Mouse (Mus musculus): ENCODE data around the gene Rsph10b. TPM values are rescaled to one million over a fixed set of nuclear protein-coding genes. Genes with fewer than 3 reads are reported as not detected.

Rsph10b gene
- polyA plus RNA-seq, 1 experiment from 2014 or later, result 5.4 TPM

- peak overlapping the region; percentile 74 for H3K4me2 ChIP-seq (ENCODE audit: low read length)
- WGBS, result 4% methylated on average over 9 of the region's 9 CpGs
- ATAC-seq, result no peak
Observed at GRCm38 (mm10) chr5:143908926-143909325, 23.9 kb upstream of the Rsph10b start.

DNA sequence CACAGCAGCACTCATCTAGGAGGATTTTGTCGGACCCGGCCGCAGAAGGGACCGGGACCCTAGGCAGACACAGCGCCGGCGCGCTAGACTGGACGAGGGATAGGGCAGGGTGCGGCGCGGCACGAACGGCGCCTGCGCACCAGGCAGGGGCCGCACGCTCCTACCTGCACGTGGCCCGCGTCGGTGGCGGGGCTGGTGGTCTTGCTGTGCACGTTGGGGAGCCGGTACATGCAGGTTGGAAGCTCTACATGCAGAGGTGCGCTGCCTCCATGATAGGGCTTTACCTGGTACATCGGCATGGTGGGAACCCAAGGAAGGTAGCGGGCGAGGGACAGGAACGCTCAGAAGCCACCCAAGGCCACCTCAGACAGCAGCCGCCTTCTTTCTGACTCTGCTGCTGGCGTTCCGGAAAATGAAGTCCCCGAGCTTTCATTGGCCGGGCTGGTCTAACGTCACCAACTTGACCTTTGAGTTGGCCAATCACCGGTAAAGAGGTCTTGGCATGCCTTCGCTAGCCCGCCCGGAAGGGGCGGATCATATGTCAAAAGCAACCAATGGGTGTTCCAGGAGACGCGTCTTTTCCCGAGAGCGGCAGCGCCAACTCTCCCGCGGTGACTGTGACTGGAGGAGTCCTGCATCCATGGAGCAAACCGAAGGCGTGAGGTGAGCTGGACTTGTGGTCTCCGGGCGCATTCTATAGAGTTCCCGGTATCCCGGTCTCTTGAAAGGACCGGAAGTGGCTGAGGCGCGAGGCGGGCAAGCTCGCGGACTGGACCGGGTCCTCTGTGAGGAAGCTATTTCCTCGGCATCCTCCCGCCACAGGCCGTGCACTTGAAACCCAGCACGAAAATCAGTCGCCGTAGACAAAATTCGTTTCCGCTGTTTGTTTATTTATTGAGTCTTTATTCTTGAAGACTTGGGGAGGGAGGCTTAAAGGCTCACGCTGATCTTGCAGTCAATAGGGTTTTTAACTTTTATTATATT, 23.1 kb upstream of the Rsph10b start, which contains the start of the genes Aimp2 and Pms2:
Gene Aimp2, minus strand, starts transcription at position 431 of the 984 bp plus-strand sequence.
Gene Pms2, plus strand, starts transcription at position 548 of the 984 bp plus-strand sequence.
- Histone ChIP-seq H3K9ac (ENCODE audit: low read depth, low read length) (peak within 1 kb of the TSS; percentile 73), H3K4me3 (ENCODE audit: low read length) (peak within 1 kb of the TSS; percentile 81), H3K4me1 (ENCODE audit: control insufficient read depth, insufficient read depth, low read depth, low read length) (peaks cover 24% of the 10 kb centered on the region), H3K27me3 (replicated peaks; ENCODE audit: control insufficient read depth, insufficient read depth, low read length) (no peaks in the 10 kb centered on the region), H3K36me3 (ENCODE audit: control insufficient read depth, insufficient read depth, low read length) (peaks cover 4% of the 10 kb centered on the region; the same call in 1 of the 2 replicates), H3K4me2 (ENCODE audit: low read length) (peak within 1 kb of the TSS; percentile 85), H3K27ac (ENCODE audit: low read depth, low read length) (peak within 1 kb of the TSS; percentile 88), H3K9me3 (ENCODE audit: control insufficient read depth, low read length) (no peaks in the 10 kb centered on the region)
- ATAC-seq, result peak; percentile 99
- under 1% methylated on average over 69 of the region's 70 CpGs for WGBS

More at GRCm38 (mm10) chr5:143908926-143909325, 23.9 kb upstream of the Rsph10b start:
- H3K27ac ChIP-seq (ENCODE audit: low read depth, low read length), result peak overlapping the region; percentile 88; the same call in 1 of the 2 replicates
- peak overlapping the region; percentile 65 for H3K9ac ChIP-seq (ENCODE audit: low read depth, low read length)
- no peaks in the 10 kb centered on the region for H3K27me3 ChIP-seq (replicated peaks; ENCODE audit: control insufficient read depth, insufficient read depth, low read length)
- H3K9me3 ChIP-seq (ENCODE audit: control insufficient read depth, low read length), result no peaks in the 10 kb centered on the region
- peaks cover 10% of the 10 kb centered on the region for H3K36me3 ChIP-seq (ENCODE audit: control insufficient read depth, insufficient read depth, low read length)
- peaks cover 24% of the 10 kb centered on the region for H3K4me1 ChIP-seq (ENCODE audit: control insufficient read depth, insufficient read depth, low read depth, low read length)
- peak overlapping the region; percentile 81 for H3K4me3 ChIP-seq (ENCODE audit: low read length)

DNA sequence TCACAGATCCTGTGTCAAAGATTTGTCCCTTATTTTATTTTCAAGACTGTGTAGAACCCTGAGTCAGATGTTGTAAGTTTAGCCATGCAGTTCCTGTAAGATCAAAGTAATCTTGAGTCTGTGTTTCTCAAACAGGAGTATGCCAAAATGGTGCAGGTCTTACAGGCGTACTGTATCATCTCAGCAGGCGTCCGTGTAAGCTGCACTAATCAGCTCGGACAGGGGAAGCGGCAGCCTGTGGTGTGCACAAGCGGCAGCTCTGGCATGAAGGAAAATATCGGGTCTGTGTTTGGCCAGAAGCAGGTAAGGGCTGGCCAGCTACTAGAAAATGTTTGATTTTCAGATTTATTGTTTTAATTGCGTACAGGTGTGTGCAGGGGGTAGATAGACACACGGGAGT, 16.6 kb upstream of the Rsph10b start:
- no peak overlapping the region for H3K4me2 ChIP-seq (ENCODE audit: low read length)
- no peak overlapping the region for H3K27ac ChIP-seq (ENCODE audit: low read depth, low read length)
- 90% methylated on average over 9 of the region's 9 CpGs for WGBS
- ATAC-seq, result no peak
- H3K4me1 ChIP-seq (ENCODE audit: control insufficient read depth, insufficient read depth, low read depth, low read length), result peaks cover under 1% of the 10 kb centered on the region; the same call in 1 of the 2 replicates
- H3K9ac ChIP-seq (ENCODE audit: low read depth, low read length), result no peak overlapping the region
- no peaks in the 10 kb centered on the region for H3K27me3 ChIP-seq (replicated peaks; ENCODE audit: control insufficient read depth, insufficient read depth, low read length)
- peaks cover 22% of the 10 kb centered on the region for H3K36me3 ChIP-seq (ENCODE audit: control insufficient read depth, insufficient read depth, low read length)
- H3K4me3 ChIP-seq (ENCODE audit: low read length), result no peak overlapping the region
- H3K9me3 ChIP-seq (ENCODE audit: control insufficient read depth, low read length), result no peaks in the 10 kb centered on the region

GRCm38 (mm10) chr5:143917418-143917817, 15.4 kb upstream of the Rsph10b start:
- H3K36me3 ChIP-seq (ENCODE audit: control insufficient read depth, insufficient read depth, low read length), result peaks cover 23% of the 10 kb centered on the region
- no peaks in the 10 kb centered on the region for H3K4me1 ChIP-seq (ENCODE audit: control insufficient read depth, insufficient read depth, low read depth, low read length)
- H3K9me3 ChIP-seq (ENCODE audit: control insufficient read depth, low read length), result no peaks in the 10 kb centered on the region
- H3K27me3 ChIP-seq (replicated peaks; ENCODE audit: control insufficient read depth, insufficient read depth, low read length), result no peaks in the 10 kb centered on the region
- no peak overlapping the region for H3K9ac ChIP-seq (ENCODE audit: low read depth, low read length)
- no peak overlapping the region for H3K4me3 ChIP-seq (ENCODE audit: low read length)
- no peak overlapping the region for H3K27ac ChIP-seq (ENCODE audit: low read depth, low read length)
- WGBS, result 51% methylated on average over 5 of the region's 5 CpGs
- H3K4me2 ChIP-seq (ENCODE audit: low read length), result no peak overlapping the region
- ATAC-seq, result no peak

GRCm38 (mm10) chr5:143918120-143918519, 14.7 kb upstream of the Rsph10b start:
- Histone ChIP-seq H3K27ac (ENCODE audit: low read depth, low read length) (no peak overlapping the region), H3K4me1 (ENCODE audit: control insufficient read depth, insufficient read depth, low read depth, low read length) (no peaks in the 10 kb centered on the region), H3K36me3 (ENCODE audit: control insufficient read depth, insufficient read depth, low read length) (peaks cover 25% of the 10 kb centered on the region), H3K4me2 (ENCODE audit: low read length) (no peak overlapping the region), H3K9me3 (ENCODE audit: control insufficient read depth, low read length) (no peaks in the 10 kb centered on the region), H3K27me3 (replicated peaks; ENCODE audit: control insufficient read depth, insufficient read depth, low read length) (no peaks in the 10 kb centered on the region), H3K4me3 (ENCODE audit: low read length) (no peak overlapping the region), H3K9ac (ENCODE audit: low read depth, low read length) (no peak overlapping the region)
- ATAC-seq, result no peak
- 99% methylated on average over 3 of the region's 3 CpGs for WGBS

GRCm38 (mm10) chr5:143924781-143925452, 7.9 kb upstream of the Rsph10b start:
- no peak for ATAC-seq
- Histone ChIP-seq H3K9ac (ENCODE audit: low read depth, low read length) (no peak overlapping the region), H3K4me1 (ENCODE audit: control insufficient read depth, insufficient read depth, low read depth, low read length) (no peaks in the 10 kb centered on the region), H3K36me3 (ENCODE audit: control insufficient read depth, insufficient read depth, low read length) (peaks cover 38% of the 10 kb centered on the region), H3K4me2 (ENCODE audit: low read length) (no peak overlapping the region), H3K27me3 (replicated peaks; ENCODE audit: control insufficient read depth, insufficient read depth, low read length) (no peaks in the 10 kb centered on the region), H3K4me3 (ENCODE audit: low read length) (no peak overlapping the region), H3K9me3 (ENCODE audit: control insufficient read depth, low read length) (no peaks in the 10 kb centered on the region), H3K27ac (ENCODE audit: low read depth, low read length) (no peak overlapping the region)
- WGBS, result 95% methylated on average over 6 of the region's 6 CpGs

DNA sequence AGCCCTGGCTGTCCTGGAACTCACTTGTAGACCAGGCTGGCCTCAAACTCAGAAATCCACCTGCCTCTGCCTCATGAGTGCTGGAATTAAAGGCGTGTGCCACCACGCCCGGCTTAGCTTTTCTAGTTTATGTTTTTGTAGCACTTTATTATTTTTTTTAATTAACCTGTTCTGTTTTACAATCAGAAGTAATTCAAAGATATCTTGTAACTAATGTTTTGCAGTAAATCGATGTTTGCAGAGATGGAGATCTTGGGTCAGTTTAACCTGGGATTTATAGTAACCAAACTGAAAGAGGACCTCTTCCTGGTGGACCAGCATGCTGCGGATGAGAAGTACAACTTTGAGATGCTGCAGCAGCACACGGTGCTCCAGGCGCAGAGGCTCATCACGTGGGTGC, 5.0 kb upstream of the Rsph10b start, which contains the start of gene Gm42421:
Gene Gm42421, plus strand, starts transcription at position 301 of the 400 bp plus-strand sequence.
- peaks cover 40% of the 10 kb centered on the region for H3K36me3 ChIP-seq (ENCODE audit: control insufficient read depth, insufficient read depth, low read length)
- 96% methylated on average over 8 of the region's 8 CpGs for WGBS

DNA sequence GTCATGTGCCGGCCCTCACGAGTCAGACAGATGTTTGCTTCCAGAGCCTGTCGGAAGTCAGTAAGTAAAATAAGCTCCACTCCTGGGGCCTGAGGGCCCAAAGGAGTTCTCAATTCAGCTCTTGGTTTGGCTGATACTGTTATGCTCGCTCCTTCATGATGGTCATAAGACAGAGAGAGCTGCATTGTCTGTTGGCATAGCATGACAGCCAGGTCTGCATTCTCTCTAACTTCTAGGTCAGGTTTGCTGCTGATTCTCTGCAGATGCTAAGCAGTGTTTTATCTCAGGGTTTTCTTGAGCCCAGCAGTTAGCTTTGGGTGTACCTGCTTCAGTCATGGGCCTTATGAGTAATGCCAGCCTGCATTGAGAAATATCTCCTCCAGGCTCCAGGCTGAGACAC, 3.5 kb upstream of the Rsph10b start:
- no peak overlapping the region for H3K4me3 ChIP-seq (ENCODE audit: low read length)
- H3K36me3 ChIP-seq (ENCODE audit: control insufficient read depth, insufficient read depth, low read length), result peaks cover 35% of the 10 kb centered on the region
- H3K4me1 ChIP-seq (ENCODE audit: control insufficient read depth, insufficient read depth, low read depth, low read length), result no peaks in the 10 kb centered on the region
- 95% methylated on average over 4 of the region's 4 CpGs for WGBS
- H3K27ac ChIP-seq (ENCODE audit: low read depth, low read length), result no peak overlapping the region
- H3K27me3 ChIP-seq (replicated peaks; ENCODE audit: control insufficient read depth, insufficient read depth, low read length), result no peaks in the 10 kb centered on the region
- no peaks in the 10 kb centered on the region for H3K9me3 ChIP-seq (ENCODE audit: control insufficient read depth, low read length)
- no peak overlapping the region for H3K9ac ChIP-seq (ENCODE audit: low read depth, low read length)
- ATAC-seq, result no peak
- no peak overlapping the region for H3K4me2 ChIP-seq (ENCODE audit: low read length)

More for the DNA sequence above, 5.0 kb upstream of the Rsph10b start, which contains the start of gene Gm42421:
- Histone ChIP-seq H3K4me2 (ENCODE audit: low read length) (no peak within 1 kb of the TSS), H3K9ac (ENCODE audit: low read depth, low read length) (no peak within 1 kb of the TSS), H3K27me3 (replicated peaks; ENCODE audit: control insufficient read depth, insufficient read depth, low read length) (no peaks in the 10 kb centered on the region), H3K9me3 (ENCODE audit: control insufficient read depth, low read length) (no peaks in the 10 kb centered on the region), H3K27ac (ENCODE audit: low read depth, low read length) (no peak within 1 kb of the TSS), H3K4me1 (ENCODE audit: control insufficient read depth, insufficient read depth, low read depth, low read length) (no peaks in the 10 kb centered on the region), H3K4me3 (ENCODE audit: low read length) (no peak within 1 kb of the TSS)
- ATAC-seq, result no peak

DNA sequence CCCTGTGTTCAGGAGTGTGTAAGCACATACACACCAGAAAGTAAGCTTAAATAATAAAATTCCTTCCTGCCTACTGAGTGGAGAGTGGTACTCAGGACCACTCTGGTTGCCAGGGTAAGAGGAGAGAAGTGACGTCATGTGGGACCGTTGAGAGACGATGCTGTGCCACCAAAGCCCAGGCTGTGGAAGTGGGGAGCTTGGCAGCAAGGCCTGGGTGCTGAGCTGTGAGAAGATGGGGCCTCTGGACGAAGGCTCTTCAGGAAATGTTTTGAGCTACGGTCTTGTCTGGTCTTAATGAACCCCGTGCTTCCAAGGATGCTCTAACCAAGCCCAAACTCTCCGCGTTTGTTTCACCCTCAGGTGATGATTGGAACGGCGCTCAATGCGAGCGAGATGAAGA, 2.2 kb upstream of the Rsph10b start:
- H3K4me1 ChIP-seq (ENCODE audit: control insufficient read depth, insufficient read depth, low read depth, low read length), result no peaks in the 10 kb centered on the region
- no peak for ATAC-seq
- no peaks in the 10 kb centered on the region for H3K9me3 ChIP-seq (ENCODE audit: control insufficient read depth, low read length)
- H3K9ac ChIP-seq (ENCODE audit: low read depth, low read length), result no peak overlapping the region
- H3K27me3 ChIP-seq (replicated peaks; ENCODE audit: control insufficient read depth, insufficient read depth, low read length), result no peaks in the 10 kb centered on the region
- WGBS, result 98% methylated on average over 12 of the region's 12 CpGs
- no peak overlapping the region for H3K4me3 ChIP-seq (ENCODE audit: low read length)
- H3K36me3 ChIP-seq (ENCODE audit: control insufficient read depth, insufficient read depth, low read length), result peaks cover 31% of the 10 kb centered on the region
- H3K27ac ChIP-seq (ENCODE audit: low read depth, low read length), result no peak overlapping the region
- no peak overlapping the region for H3K4me2 ChIP-seq (ENCODE audit: low read length)

Data from hindbrain, embryonic 16.5 days (tissue).